Mouse (Mus musculus): ENCODE data around the gene Slc25a20. TPM values are rescaled to one million over a fixed set of nuclear protein-coding genes. Genes with fewer than 3 reads are reported as not detected.

The Slc25a20 gene
- polyA plus RNA-seq (2014; fragmentation: Nextera tagmentation; extraction: Ambion mirVana): 25.0 and 30.0 TPM in 2 replicates

DNA sequence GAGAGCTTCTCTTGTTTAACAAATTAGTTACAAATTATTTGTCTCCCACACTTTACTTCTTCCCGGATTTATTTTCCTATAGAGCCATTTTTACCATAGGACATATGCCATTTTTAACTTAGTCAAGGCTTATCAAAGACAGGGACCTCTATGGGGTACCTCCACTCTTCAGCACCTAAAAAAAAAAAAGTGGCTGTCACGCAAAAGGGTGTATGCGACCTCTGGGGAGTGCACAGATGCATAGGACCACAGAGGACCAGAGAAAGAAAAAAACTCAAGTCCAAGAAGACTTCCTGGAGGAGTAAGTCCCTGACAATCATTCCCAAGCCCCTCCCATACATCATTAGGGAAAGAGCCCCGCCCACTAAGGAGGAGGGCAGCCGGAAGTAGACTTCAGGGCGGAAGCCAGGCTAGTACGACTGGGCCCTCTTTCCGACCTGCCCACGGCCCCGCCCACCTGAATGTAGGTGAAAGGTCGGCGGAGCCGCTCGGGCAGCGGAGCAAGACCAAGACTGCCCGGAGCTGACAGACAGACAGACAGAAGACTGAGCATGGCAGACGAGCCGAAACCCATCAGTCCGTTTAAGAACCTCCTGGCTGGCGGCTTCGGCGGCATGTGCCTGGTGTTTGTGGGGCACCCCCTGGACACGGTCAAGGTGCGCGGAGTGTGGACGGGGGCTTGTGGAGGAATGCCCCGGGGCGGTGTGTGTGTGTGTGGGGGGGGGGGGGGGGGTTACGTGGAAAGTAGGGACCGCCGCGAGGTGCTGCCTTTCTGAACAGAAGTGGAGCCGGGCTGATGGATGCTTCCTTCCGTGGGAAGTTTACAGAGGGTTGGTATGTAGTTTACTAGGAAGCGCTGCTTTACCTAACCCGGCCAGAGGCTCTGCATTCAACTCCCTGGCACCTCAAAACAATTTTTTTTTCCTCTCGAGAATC, at the start of gene Slc25a20:
Gene Slc25a20 (plus strand): TSS at position 412 of the 936 bp plus-strand sequence.
- ATAC-seq (replicated peaks; ENCODE audit: low FRiP score) (peak; percentile 95), DNase-seq (ENCODE audit: low spot score) (peak; percentile 81)
- peaks cover 6% of the 10 kb centered on the region; the same call in 1 of the 2 replicates for H3K4me1 ChIP-seq (replicated peaks; ENCODE audit: control insufficient read depth, insufficient read depth, low read length)
- H3K36me3 ChIP-seq (ENCODE audit: control insufficient read depth, insufficient read depth, low read length): no peaks in the 10 kb centered on the region
- peak within 1 kb of the TSS; percentile 71 for H3K4me2 ChIP-seq
- no peak within 1 kb of the TSS; the same call in 1 of the 2 replicates for H3K27ac ChIP-seq (ENCODE audit: low read depth, low read length)
- H3K27me3 ChIP-seq (replicated peaks; ENCODE audit: control insufficient read depth, insufficient read depth, low read length): no peaks in the 10 kb centered on the region
- peak within 1 kb of the TSS; percentile 78 for H3K4me3 ChIP-seq (ENCODE audit: low read depth, low read length)
- H3K9me3 ChIP-seq (ENCODE audit: control insufficient read depth, low read length): no peaks in the 10 kb centered on the region
- WGBS: 3% methylated on average over 37 of the region's 37 CpGs
- peak within 1 kb of the TSS; percentile 76 for H3K9ac ChIP-seq (ENCODE audit: low read depth, low read length)

DNA sequence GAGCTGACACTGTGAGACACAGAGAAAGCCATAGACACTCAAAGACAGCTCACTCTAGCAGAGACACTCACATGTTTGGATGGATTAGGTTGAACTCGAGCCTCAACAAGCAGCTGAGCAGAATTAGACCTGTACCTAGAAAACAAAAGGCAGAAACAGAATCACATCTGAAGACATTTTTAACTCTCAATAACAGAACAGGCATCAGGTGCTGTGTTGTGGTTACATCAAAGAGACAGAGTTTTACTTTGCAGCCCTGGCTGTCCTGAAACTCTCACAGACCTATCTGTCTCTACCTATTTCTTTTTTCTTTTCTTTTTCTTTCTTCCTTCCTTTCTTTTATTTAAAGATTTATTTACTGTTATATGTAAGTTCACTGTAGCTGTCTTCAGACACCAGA, 44.6 kb upstream of the Slc25a20 start:
- no peaks in the 10 kb centered on the region for H3K27me3 ChIP-seq (replicated peaks; ENCODE audit: control insufficient read depth, insufficient read depth, low read length)
- no peak overlapping the region for H3K4me2 ChIP-seq
- H3K4me1 ChIP-seq (replicated peaks; ENCODE audit: control insufficient read depth, insufficient read depth, low read length): no peaks in the 10 kb centered on the region
- DNase-seq (ENCODE audit: low spot score): no peak
- WGBS: 87% methylated on average over 1 of the region's 1 CpGs
- ATAC-seq (replicated peaks; ENCODE audit: low FRiP score): no peak
- H3K27ac ChIP-seq (ENCODE audit: low read depth, low read length): no peak overlapping the region
- peaks cover 30% of the 10 kb centered on the region for H3K36me3 ChIP-seq (ENCODE audit: control insufficient read depth, insufficient read depth, low read length)
- no peaks in the 10 kb centered on the region for H3K9me3 ChIP-seq (ENCODE audit: control insufficient read depth, low read length)
- H3K9ac ChIP-seq (ENCODE audit: low read depth, low read length): no peak overlapping the region
- H3K4me3 ChIP-seq (ENCODE audit: low read depth, low read length): no peak overlapping the region

GRCm38 (mm10) chr9:108626498-108626897, 35.4 kb upstream of the Slc25a20 start:
- H3K9me3 ChIP-seq (ENCODE audit: control insufficient read depth, low read length): no peaks in the 10 kb centered on the region
- H3K27ac ChIP-seq (ENCODE audit: low read depth, low read length): no peak overlapping the region
- DNase-seq (ENCODE audit: low spot score) (no peak), ATAC-seq (replicated peaks; ENCODE audit: low FRiP score) (no peak)
- H3K9ac ChIP-seq (ENCODE audit: low read depth, low read length): no peak overlapping the region
- WGBS: 81% methylated on average over 2 of the region's 2 CpGs
- H3K4me2 ChIP-seq: no peak overlapping the region
- H3K27me3 ChIP-seq (replicated peaks; ENCODE audit: control insufficient read depth, insufficient read depth, low read length): no peaks in the 10 kb centered on the region
- peaks cover 8% of the 10 kb centered on the region; the same call in 1 of the 2 replicates for H3K4me1 ChIP-seq (replicated peaks; ENCODE audit: control insufficient read depth, insufficient read depth, low read length)
- H3K36me3 ChIP-seq (ENCODE audit: control insufficient read depth, insufficient read depth, low read length): peaks cover 8% of the 10 kb centered on the region
- H3K4me3 ChIP-seq (ENCODE audit: low read depth, low read length): no peak overlapping the region

DNA sequence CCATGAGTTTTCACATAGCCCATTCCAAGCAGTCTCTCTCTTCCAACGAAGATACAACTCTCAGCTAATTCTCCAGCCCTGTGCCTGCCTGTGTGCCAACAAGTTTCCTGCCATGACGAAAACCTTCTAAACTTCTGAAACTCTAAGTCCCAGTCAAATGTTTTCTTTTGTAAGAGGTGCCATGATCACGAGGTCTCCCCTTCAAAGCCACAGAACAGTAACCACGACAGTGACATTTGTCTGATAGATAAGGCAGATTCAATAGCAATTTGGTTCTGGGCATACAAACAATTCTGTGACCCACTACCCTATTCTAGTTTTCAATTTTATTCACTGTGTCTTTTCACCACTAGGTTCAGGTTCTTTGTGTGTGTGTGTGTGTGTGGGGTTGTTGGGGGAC, 33.7 kb upstream of the Slc25a20 start:
- H3K4me1 ChIP-seq (replicated peaks; ENCODE audit: control insufficient read depth, insufficient read depth, low read length): peaks cover 12% of the 10 kb centered on the region; the same call in 1 of the 2 replicates

DNA sequence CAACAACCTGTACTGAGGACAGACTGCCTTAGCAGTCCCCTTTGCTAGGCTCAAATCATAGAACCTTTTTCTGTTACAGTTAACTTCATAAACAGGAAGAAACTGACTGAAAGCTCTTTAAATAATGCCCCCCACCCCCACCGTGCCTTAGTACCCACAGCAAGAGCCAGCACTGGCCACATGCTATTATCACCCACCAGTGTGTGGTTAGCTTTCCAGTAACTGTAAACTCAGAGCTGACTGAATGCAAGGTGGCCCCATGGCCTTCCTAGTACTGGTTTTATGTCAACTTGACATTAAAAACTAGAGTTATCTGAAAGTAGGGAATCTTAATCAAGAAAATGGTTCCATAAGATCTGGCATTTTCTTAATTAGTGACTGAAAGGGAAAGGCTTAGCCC, 31.2 kb upstream of the Slc25a20 start:
- peaks cover 18% of the 10 kb centered on the region for H3K4me1 ChIP-seq (replicated peaks; ENCODE audit: control insufficient read depth, insufficient read depth, low read length)

More for the DNA sequence above, 33.7 kb upstream of the Slc25a20 start:
- no peak overlapping the region for H3K4me3 ChIP-seq (ENCODE audit: low read depth, low read length)
- 61% methylated on average over 4 of the region's 4 CpGs for WGBS
- H3K27me3 ChIP-seq (replicated peaks; ENCODE audit: control insufficient read depth, insufficient read depth, low read length): no peaks in the 10 kb centered on the region
- peaks cover 8% of the 10 kb centered on the region for H3K36me3 ChIP-seq (ENCODE audit: control insufficient read depth, insufficient read depth, low read length)
- ATAC-seq (replicated peaks; ENCODE audit: low FRiP score) (no peak), DNase-seq (ENCODE audit: low spot score) (no peak)
- H3K27ac ChIP-seq (ENCODE audit: low read depth, low read length): no peak overlapping the region
- H3K9ac ChIP-seq (ENCODE audit: low read depth, low read length): no peak overlapping the region
- no peaks in the 10 kb centered on the region for H3K9me3 ChIP-seq (ENCODE audit: control insufficient read depth, low read length)
- no peak overlapping the region for H3K4me2 ChIP-seq

DNA sequence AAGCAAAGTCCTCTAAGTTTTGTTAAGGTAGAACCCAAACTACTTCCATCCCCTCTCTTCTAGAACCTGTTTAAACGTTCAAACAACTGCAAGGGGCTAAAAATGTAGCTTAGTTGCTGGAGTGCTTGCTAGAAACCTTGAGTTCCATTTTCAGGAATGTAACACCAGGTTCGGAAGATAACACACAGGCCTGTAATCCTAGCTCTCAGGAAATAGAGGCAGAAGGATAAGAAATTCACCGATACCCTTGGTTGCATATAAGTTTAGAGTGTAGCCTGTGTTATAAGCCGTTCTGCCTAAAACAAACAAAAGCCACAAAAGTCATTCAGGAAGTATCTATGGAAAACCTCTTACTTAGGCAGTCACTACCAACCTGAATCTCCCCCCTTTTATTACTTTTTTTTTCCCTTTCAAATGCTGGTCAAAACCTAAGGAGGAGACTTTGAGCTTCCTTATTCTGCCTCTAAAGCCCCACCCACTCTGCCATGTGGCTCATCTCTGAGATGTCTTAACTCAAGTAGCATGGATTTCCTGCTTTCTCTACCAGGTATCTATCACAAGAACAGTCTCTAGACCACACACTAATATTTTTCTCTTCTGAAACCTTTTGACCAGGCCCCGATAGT, 30.1 kb upstream of the Slc25a20 start:
- 0 out of 2 replicates have a peak, but pooled peaks cover 2% of the 10 kb centered on the region for H3K36me3 ChIP-seq (ENCODE audit: control insufficient read depth, insufficient read depth, low read length)
- H3K4me2 ChIP-seq: no peak overlapping the region
- peaks cover 18% of the 10 kb centered on the region for H3K4me1 ChIP-seq (replicated peaks; ENCODE audit: control insufficient read depth, insufficient read depth, low read length)
- WGBS: 52% methylated on average over 5 of the region's 5 CpGs
- H3K9ac ChIP-seq (ENCODE audit: low read depth, low read length): no peak overlapping the region
- H3K27me3 ChIP-seq (replicated peaks; ENCODE audit: control insufficient read depth, insufficient read depth, low read length): no peaks in the 10 kb centered on the region
- H3K27ac ChIP-seq (ENCODE audit: low read depth, low read length): no peak overlapping the region
- DNase-seq (ENCODE audit: low spot score) (no peak), ATAC-seq (replicated peaks; ENCODE audit: low FRiP score) (no peak)
- H3K4me3 ChIP-seq (ENCODE audit: low read depth, low read length): no peak overlapping the region
- H3K9me3 ChIP-seq (ENCODE audit: control insufficient read depth, low read length): no peaks in the 10 kb centered on the region

More for the DNA sequence above, 31.2 kb upstream of the Slc25a20 start:
- Histone ChIP-seq H3K9ac (ENCODE audit: low read depth, low read length) (no peak overlapping the region), H3K27me3 (replicated peaks; ENCODE audit: control insufficient read depth, insufficient read depth, low read length) (no peaks in the 10 kb centered on the region), H3K4me3 (ENCODE audit: low read depth, low read length) (no peak overlapping the region), H3K36me3 (ENCODE audit: control insufficient read depth, insufficient read depth, low read length) (no peaks in the 10 kb centered on the region), H3K9me3 (ENCODE audit: control insufficient read depth, low read length) (no peaks in the 10 kb centered on the region), H3K4me2 (no peak overlapping the region), H3K27ac (ENCODE audit: low read depth, low read length) (no peak overlapping the region)
- ATAC-seq (replicated peaks; ENCODE audit: low FRiP score) (no peak), DNase-seq (ENCODE audit: low spot score) (no peak)
- 43% methylated on average over 1 of the region's 1 CpGs for WGBS

DNA sequence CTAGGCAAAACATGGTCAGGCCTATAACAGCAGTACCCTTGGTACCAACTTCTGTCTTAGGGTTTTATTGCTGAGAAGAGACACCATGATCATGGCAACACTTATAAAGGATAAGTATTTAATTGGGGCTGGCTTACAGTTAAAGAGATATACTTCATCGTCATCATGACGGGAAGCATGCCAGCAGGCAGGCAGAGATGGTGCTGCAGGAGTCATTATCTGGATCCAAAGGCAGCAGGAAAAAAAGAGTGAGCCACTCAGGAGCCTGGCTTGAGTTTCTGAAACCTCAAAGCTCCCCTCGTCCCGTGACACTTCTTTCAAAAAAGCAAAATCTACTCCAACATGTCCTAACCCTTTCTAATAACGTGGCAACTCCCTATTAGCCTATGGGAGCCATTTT, 29.5 kb upstream of the Slc25a20 start:
- no peaks in the 10 kb centered on the region for H3K9me3 ChIP-seq (ENCODE audit: control insufficient read depth, low read length)
- no peak overlapping the region for H3K4me3 ChIP-seq (ENCODE audit: low read depth, low read length)
- H3K27ac ChIP-seq (ENCODE audit: low read depth, low read length): no peak overlapping the region
- H3K27me3 ChIP-seq (replicated peaks; ENCODE audit: control insufficient read depth, insufficient read depth, low read length): no peaks in the 10 kb centered on the region
- H3K4me2 ChIP-seq: no peak overlapping the region
- H3K9ac ChIP-seq (ENCODE audit: low read depth, low read length): no peak overlapping the region
- 0 out of 2 replicates have a peak, but pooled peaks cover 2% of the 10 kb centered on the region for H3K36me3 ChIP-seq (ENCODE audit: control insufficient read depth, insufficient read depth, low read length)
- ATAC-seq (replicated peaks; ENCODE audit: low FRiP score) (no peak), DNase-seq (ENCODE audit: low spot score) (no peak)
- peaks cover 18% of the 10 kb centered on the region for H3K4me1 ChIP-seq (replicated peaks; ENCODE audit: control insufficient read depth, insufficient read depth, low read length)
- WGBS: 82% methylated on average over 5 of the region's 5 CpGs

- Histone ChIP-seq H3K4me3 (ENCODE audit: low read depth, low read length) (no peak overlapping the region), H3K4me2 (no peak overlapping the region), H3K9me3 (ENCODE audit: control insufficient read depth, low read length) (no peaks in the 10 kb centered on the region), H3K9ac (ENCODE audit: low read depth, low read length) (no peak overlapping the region), H3K36me3 (ENCODE audit: control insufficient read depth, insufficient read depth, low read length) (0 out of 2 replicates have a peak, but pooled peaks cover 4% of the 10 kb centered on the region), H3K27ac (ENCODE audit: low read depth, low read length) (no peak overlapping the region), H3K27me3 (replicated peaks; ENCODE audit: control insufficient read depth, insufficient read depth, low read length) (no peaks in the 10 kb centered on the region), H3K4me1 (replicated peaks; ENCODE audit: control insufficient read depth, insufficient read depth, low read length) (peaks cover 14% of the 10 kb centered on the region)
- WGBS: 77% methylated on average over 2 of the region's 2 CpGs
- DNase-seq (ENCODE audit: low spot score): no peak
- ATAC-seq (replicated peaks; ENCODE audit: low FRiP score): no peak
Measured at GRCm38 (mm10) chr9:108633846-108634245, 28.0 kb upstream of the Slc25a20 start.
